Mouse (Mus musculus) forebrain, postnatal 0 days (tissue): ENCODE measurements at regions not wholly inside any gene's neighbourhood (a gene's known extent, or its start where the extent isn't known, plus 50 kb on each side); places are given as distances from the start of the nearest gene placed in this dataset.
A peak's percentile ranks its signal among the peaks of the same experiment; 100 is the strongest.

Source experiments
- ATAC-seq: fragments of 200-750 bp; cut with Nextera tagmentation; 2 replicates; pipeline ENCODE4 v1.8.0; 2017; ENCODE audit warnings: mild to moderate bottlenecking, moderate library complexity
- DNase-seq: peaks from one replicate; pipeline ENCODE4 v3.0.0-alpha.2; 2015
- H3K27ac ChIP-seq: fragments of 300-500 bp; sonication (generic); 2 replicates; pipeline ENCODE4 v1.5.1; 2014; ENCODE audit warnings: low read depth, mild to moderate bottlenecking, antibody characterized with exemption, low read length, moderate library complexity, mixed read lengths
- H3K27me3 ChIP-seq: fragments of 300-500 bp; sonication (generic); 2 replicates; pipeline ENCODE4 v1.6.1; 2014; ENCODE audit warnings: mild to moderate bottlenecking, low read length, mixed read lengths; ENCODE audit not compliant: insufficient read depth
- H3K36me3 ChIP-seq: fragments of 300-500 bp; sonication (generic); 2 replicates; pipeline ENCODE4 v1.6.1; 2014; ENCODE audit warnings: mild to moderate bottlenecking, moderate library complexity; ENCODE audit not compliant: insufficient read depth
- H3K4me1 ChIP-seq: fragments of 300-500 bp; sonication (generic); 2 replicates; pipeline ENCODE4 v1.6.1; 2014; ENCODE audit warnings: antibody characterized with exemption; ENCODE audit not compliant: insufficient read depth
- H3K4me2 ChIP-seq: fragments of 300-500 bp; sonication (generic); 2 replicates; pipeline ENCODE4 v1.6.1; 2014; ENCODE audit warnings: low read depth, mild to moderate bottlenecking, moderate library complexity
- H3K4me3 ChIP-seq: fragments of 300-500 bp; sonication (generic); 2 replicates; pipeline ENCODE4 v1.5.1; 2014; ENCODE audit warnings: low read depth, low read length, mixed read lengths
- H3K9ac ChIP-seq: fragments of 300-500 bp; sonication (generic); 2 replicates; pipeline ENCODE4 v1.6.1; 2014; ENCODE audit warnings: mild to moderate bottlenecking
- H3K9me3 ChIP-seq: fragments of 300-500 bp; sonication (generic); 2 replicates; pipeline ENCODE4 v1.6.1; 2016; ENCODE audit warnings: low read length
- CTCF ChIP-seq: sonication (generic); IDR thresholded peaks from 2 replicates; pipeline ENCODE4 v1.5.1; 2016; ENCODE audit warnings: antibody characterized with exemption, control low read depth, low read depth
- WGBS: fragments of 180-500 bp; shearing (Covaris S2); extraction: QIAGEN DNeasy Blood & Tissue Kit; methylation state at CpG from one replicate; pipeline ENCODE4 v1.1.7; 2014; 5-methylcytosine and 5-hydroxymethylcytosine counted together

- no peak overlapping the region for H3K4me2 ChIP-seq
- H3K9ac ChIP-seq: no peak overlapping the region
- WGBS: 40% methylated on average over 17 of the region's 17 CpGs
- H3K27me3 ChIP-seq: no peaks in the 10 kb centered on the region
- DNase-seq: peak; percentile 35
- no peak overlapping the region for H3K4me3 ChIP-seq
- H3K27ac ChIP-seq: no peak overlapping the region
- no peaks in the 10 kb centered on the region for H3K4me1 ChIP-seq
- ATAC-seq: peak; percentile 60
- no peak for TF ChIP-seq CTCF
- H3K36me3 ChIP-seq: no peaks in the 10 kb centered on the region
- no peaks in the 10 kb centered on the region for H3K9me3 ChIP-seq
Measured at GRCm38 (mm10) chr13:107933598-107934571, 110.4 kb upstream of the Smim15 start.

- ATAC-seq: no peak
- Histone ChIP-seq H3K27me3 (no peaks in the 10 kb centered on the region), H3K4me3 (no peak overlapping the region), H3K9ac (no peak overlapping the region), H3K4me1 (no peaks in the 10 kb centered on the region), H3K9me3 (no peaks in the 10 kb centered on the region), H3K4me2 (no peak overlapping the region), H3K27ac (no peak overlapping the region), H3K36me3 (no peaks in the 10 kb centered on the region)
- WGBS: 80% methylated on average over 12 of the region's 12 CpGs
- DNase-seq: no peak
- no peak for TF ChIP-seq CTCF
Measured at GRCm38 (mm10) chr13:107932423-107933032, 111.7 kb upstream of the Smim15 start.

GRCm38 (mm10) chr13:107931216-107931615 is 113.0 kb upstream of the Smim15 start:
- no peak overlapping the region for H3K4me2 ChIP-seq
- no peak for DNase-seq
- no peaks in the 10 kb centered on the region for H3K36me3 ChIP-seq
- no peak for ATAC-seq
- H3K9me3 ChIP-seq: no peaks in the 10 kb centered on the region
- no peak overlapping the region for H3K27ac ChIP-seq
- no peak overlapping the region for H3K4me3 ChIP-seq
- H3K9ac ChIP-seq: no peak overlapping the region
- H3K4me1 ChIP-seq: no peaks in the 10 kb centered on the region
- H3K27me3 ChIP-seq: no peaks in the 10 kb centered on the region
- 62% methylated on average over 7 of the region's 7 CpGs for WGBS
- no peak for TF ChIP-seq CTCF

GRCm38 (mm10) chr13:107927499-107928215 is 116.6 kb upstream of the Smim15 start:
- TF ChIP-seq CTCF: 0 out of 2 replicates have a peak, but pooled peaks have one; percentile 7
- Histone ChIP-seq H3K4me1 (no peaks in the 10 kb centered on the region), H3K9ac (no peak overlapping the region), H3K4me2 (no peak overlapping the region), H3K27me3 (no peaks in the 10 kb centered on the region), H3K27ac (no peak overlapping the region), H3K36me3 (no peaks in the 10 kb centered on the region), H3K9me3 (no peaks in the 10 kb centered on the region), H3K4me3 (no peak overlapping the region)
- no peak for ATAC-seq
- peak; percentile 32 for DNase-seq
- WGBS: 57% methylated on average over 10 of the region's 10 CpGs

GRCm38 (mm10) chr13:107925470-107925869 is 118.8 kb upstream of the Smim15 start:
- no peaks in the 10 kb centered on the region for H3K9me3 ChIP-seq
- H3K4me2 ChIP-seq: no peak overlapping the region
- TF ChIP-seq CTCF: no peak
- no peak overlapping the region for H3K4me3 ChIP-seq
- no peaks in the 10 kb centered on the region for H3K36me3 ChIP-seq
- H3K27me3 ChIP-seq: no peaks in the 10 kb centered on the region
- ATAC-seq (no peak), DNase-seq (no peak)
- no peak overlapping the region for H3K9ac ChIP-seq
- H3K27ac ChIP-seq: no peak overlapping the region
- WGBS: 36% methylated on average over 8 of the region's 8 CpGs
- no peaks in the 10 kb centered on the region for H3K4me1 ChIP-seq

- Histone ChIP-seq H3K9ac (no peak overlapping the region), H3K4me3 (no peak overlapping the region), H3K27ac (peak overlapping the region; percentile 22; the same call in 1 of the 2 replicates), H3K36me3 (no peaks in the 10 kb centered on the region), H3K9me3 (no peaks in the 10 kb centered on the region), H3K4me2 (peak overlapping the region; percentile 19; the same call in 1 of the 2 replicates), H3K27me3 (no peaks in the 10 kb centered on the region), H3K4me1 (no peaks in the 10 kb centered on the region)
- peak; percentile 58 for DNase-seq
- TF ChIP-seq CTCF: no peak
- WGBS: 39% methylated on average over 19 of the region's 19 CpGs
- ATAC-seq: peak; percentile 78
Measured at GRCm38 (mm10) chr13:107923129-107924114, 120.8 kb upstream of the Smim15 start.
